Mouse (Mus musculus) C2C12 (cell line): ENCODE measurements around the gene Sfxn5.

ENCODE experiments used
- CTCF ChIP-seq: IDR thresholded peaks from one replicate; pipeline ENCODE4 v1.5.1; 2011; ENCODE audit not compliant: control insufficient read depth, insufficient read depth, insufficient read length
- FOSL1 ChIP-seq: IDR thresholded peaks from one replicate; pipeline ENCODE4 v1.8.0; 2011; ENCODE audit warnings: mild to moderate bottlenecking, low read length; ENCODE audit not compliant: poor library complexity, insufficient read depth, severe bottlenecking
- MAX ChIP-seq: IDR thresholded peaks from one replicate; pipeline ENCODE4 v1.6.1; 2011; ENCODE audit warnings: mild to moderate bottlenecking, control low read depth
- MYOG ChIP-seq: IDR thresholded peaks from one replicate; pipeline ENCODE4 v1.6.1; 2011; ENCODE audit not compliant: control insufficient read depth, insufficient read length; ENCODE audit errors: extremely low read depth

DNA sequence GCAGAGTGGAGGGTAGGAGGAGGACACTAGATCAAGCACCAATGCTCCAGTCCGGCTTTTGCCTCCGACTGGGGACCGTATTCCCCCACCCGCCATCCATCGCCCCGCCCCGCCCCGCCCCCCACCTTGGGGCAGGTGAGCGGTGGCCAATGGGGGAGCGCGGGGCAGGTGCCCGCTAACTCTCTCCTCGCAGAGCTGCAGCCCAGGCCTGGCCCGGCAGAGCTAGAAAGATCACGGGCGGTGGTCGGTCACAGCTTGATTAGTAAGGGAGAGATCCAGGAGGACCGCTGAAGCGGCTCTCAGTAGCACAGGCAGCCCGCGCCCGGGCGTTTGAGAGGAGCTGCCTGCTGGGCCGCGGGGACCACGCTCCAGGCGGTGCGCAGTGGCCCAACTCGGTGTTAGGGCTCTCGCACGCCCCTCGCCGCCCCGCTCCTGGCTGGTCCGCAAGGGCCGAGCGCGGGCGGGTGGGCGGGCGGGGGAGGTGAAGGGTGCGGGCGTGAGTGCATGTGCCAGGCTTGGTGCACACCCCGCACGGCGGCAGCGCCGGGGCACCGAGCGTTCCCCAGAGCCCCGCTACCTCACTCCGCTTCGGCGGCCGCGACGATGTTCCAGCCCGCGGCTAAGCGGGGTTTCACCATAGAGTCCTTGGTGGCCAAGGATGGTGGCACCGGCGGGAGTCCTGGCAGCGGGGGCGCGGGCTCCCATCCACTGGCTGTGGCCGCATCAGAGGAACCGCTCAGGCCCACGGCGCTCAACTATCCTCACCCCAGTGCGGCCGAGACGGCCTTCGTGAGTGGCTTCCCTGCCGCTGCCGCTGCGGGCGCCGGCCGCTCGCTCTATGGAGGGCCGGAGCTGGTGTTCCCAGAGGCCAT is 145.6 kb downstream of the Sfxn5 start, which contains the start of gene Emx1:
- TF ChIP-seq MAX = no peak
- no peak for TF ChIP-seq FOSL1
- TF ChIP-seq CTCF = no peak
- no peak for TF ChIP-seq MYOG
